Mouse (Mus musculus) midbrain, embryonic 12.5 days (tissue): ENCODE measurements around the gene Gsx2. TPM values are rescaled to one million over a fixed set of nuclear protein-coding genes. Genes with fewer than 3 reads are reported as not detected.

Source experiments
- ATAC-seq: fragments of 200-750 bp; cut with Nextera tagmentation; 2 replicates; pipeline ENCODE4 v1.8.0; 2017; ENCODE audit warnings: low read depth, moderate TSS enrichment, moderate library complexity; ENCODE audit not compliant: low FRiP score
- H3K27ac ChIP-seq: fragments of 300-500 bp; sonication (generic); replicated peaks from 2 replicates; pipeline ENCODE4 v1.5.1; 2016; ENCODE audit warnings: mild to moderate bottlenecking
- H3K27me3 ChIP-seq: fragments of 300-500 bp; sonication (generic); 2 replicates; pipeline ENCODE4 v1.6.1; 2016; ENCODE audit warnings: mild to moderate bottlenecking
- H3K36me3 ChIP-seq: fragments of 300-500 bp; sonication (generic); 2 replicates; pipeline ENCODE4 v1.6.1; 2016
- H3K4me1 ChIP-seq: fragments of 300-500 bp; sonication (generic); 2 replicates; pipeline ENCODE4 v1.6.1; 2016
- H3K4me2 ChIP-seq: fragments of 300-500 bp; sonication (generic); replicated peaks from 2 replicates; pipeline ENCODE4 v1.6.1; 2016; ENCODE audit warnings: mild to moderate bottlenecking, moderate library complexity
- H3K4me3 ChIP-seq: fragments of 300-500 bp; sonication (generic); 2 replicates; pipeline ENCODE4 v1.5.1; 2016; ENCODE audit warnings: mild to moderate bottlenecking
- H3K9ac ChIP-seq: fragments of 300-500 bp; sonication (generic); replicated peaks from 2 replicates; pipeline ENCODE4 v1.6.1; 2016; ENCODE audit warnings: mild to moderate bottlenecking, moderate library complexity
- H3K9me3 ChIP-seq: fragments of 300-500 bp; sonication (generic); 2 replicates; pipeline ENCODE4 v1.6.1; 2016; ENCODE audit warnings: mild to moderate bottlenecking
- WGBS: fragments of 180-500 bp; shearing (Covaris S2); methylation state at CpG from one replicate; pipeline ENCODE4 v1.1.7; 2016; 5-methylcytosine and 5-hydroxymethylcytosine counted together
- polyA plus RNA-seq: library from polyadenylated mRNA; unstranded; fragments of >200 nt; fragmentation: Nextera tagmentation; extraction: Ambion mirVana; gene quantifications from 2 replicates; pipeline ENCODE4 v1.2.1, GENCODE M21; 2016

The Gsx2 gene
- polyA plus RNA-seq, 1 experiment from 2014 or later: 3.6 TPM

- Histone ChIP-seq H3K27me3 (peaks cover 20% of the 10 kb centered on the region), H3K9ac (no peak overlapping the region), H3K4me2 (no peak overlapping the region), H3K27ac (no peak overlapping the region), H3K9me3 (no peaks in the 10 kb centered on the region), H3K4me3 (no peak overlapping the region), H3K36me3 (no peaks in the 10 kb centered on the region), H3K4me1 (no peaks in the 10 kb centered on the region)
- no peak for ATAC-seq
- 44% methylated on average over 5 of the region's 5 CpGs for WGBS
These were observed 46.2 kb downstream of the Gsx2 start for GRCm38 (mm10) chr5:75121646-75122045.

Other genes with a start within 250 kb of the Gsx2 start
- 33.3 and 44.7 TPM in 2 replicates for gene Chic2, start 30.8 kb upstream of the Gsx2 start, polyA plus RNA-seq
- gene Pdgfra, start 76.7 kb downstream of the Gsx2 start, polyA plus RNA-seq: 15.7 and 23.2 TPM in 2 replicates